In the genomic region with DNA sequence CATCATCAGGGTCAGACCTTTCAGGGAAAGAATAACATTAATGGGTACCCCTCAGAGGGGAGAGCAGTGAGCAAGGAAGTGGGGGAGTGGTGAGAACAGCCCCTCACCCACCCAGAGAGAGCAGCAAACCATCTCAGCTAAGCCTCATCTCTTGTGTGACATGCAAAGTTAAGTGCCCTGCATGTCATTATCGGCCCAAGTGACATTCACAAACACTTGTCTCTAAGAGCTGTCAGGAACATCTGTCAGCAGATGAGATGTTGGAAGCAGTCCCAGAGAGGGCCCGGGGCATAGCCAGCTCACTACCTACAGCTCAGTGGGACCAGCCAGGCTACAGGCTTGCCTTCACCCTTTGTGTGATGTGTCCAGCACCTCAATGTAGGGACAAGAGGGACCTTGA, we compare ENCODE assay signal across 23 mouse cellular contexts.
DNase-seq lines count a peak whose midpoint lies in the region; ATAC-seq and TF ChIP-seq lines count a peak whose summit lies in the region.
"Had no signal": no experiment of that assay in that cellular context is flagged by ENCODE, and none has a peak within 500 bp of the region (broad histone marks: within the 10 kb centered on the region; RNA-seq: fewer than 3 reads in every experiment).

No protein-coding gene starts in this region.

- H3K4me1 ChIP-seq in forebrain, embryonic 12.5 days: no peaks in the 10 kb centered on the region
- no peaks in the 10 kb centered on the region for H3K4me1 ChIP-seq in forebrain, embryonic 10.5 days
- H3K4me1 ChIP-seq in forebrain, embryonic 14.5 days (ENCODE audit: control insufficient read depth, insufficient read depth, low read length): no peaks in the 10 kb centered on the region
- H3K4me1 ChIP-seq in hindbrain, embryonic 15.5 days (replicated peaks): peaks cover 7% of the 10 kb centered on the region; the same call in 1 of the 2 replicates
- no peaks in the 10 kb centered on the region for H3K4me1 ChIP-seq in stomach, postnatal 0 days (replicated peaks; ENCODE audit: control insufficient read depth, insufficient read depth)
- H3K4me1 ChIP-seq: stomach, embryonic 15.5 days had no signal

- H3K9me3 ChIP-seq in forebrain, embryonic 12.5 days: no peaks in the 10 kb centered on the region
- H3K9me3 ChIP-seq in forebrain, embryonic 10.5 days: no peaks in the 10 kb centered on the region
- H3K9me3 ChIP-seq in forebrain, embryonic 14.5 days (replicated peaks; ENCODE audit: control insufficient read depth, low read length): no peaks in the 10 kb centered on the region
- no peaks in the 10 kb centered on the region for H3K9me3 ChIP-seq in hindbrain, embryonic 15.5 days
- H3K9me3 ChIP-seq in stomach, postnatal 0 days (ENCODE audit: control insufficient read depth, low read length): no peaks in the 10 kb centered on the region
- H3K9me3 ChIP-seq: stomach, embryonic 15.5 days had no signal

- H3K4me2 ChIP-seq in forebrain, embryonic 12.5 days: no peak overlapping the region
- no peak overlapping the region for H3K4me2 ChIP-seq in forebrain, embryonic 14.5 days (ENCODE audit: low read length)
- no peak overlapping the region for H3K4me2 ChIP-seq in hindbrain, embryonic 15.5 days
- no peak overlapping the region for H3K4me2 ChIP-seq in stomach, postnatal 0 days (replicated peaks; ENCODE audit: low read depth)
- H3K4me2 ChIP-seq: liver, embryonic 11.5 days; stomach, embryonic 15.5 days had no signal

- no peak for TF ChIP-seq EP300 in stomach, postnatal 0 days (optimal IDR thresholded peaks at IDR 0.05)

- intact Hi-C loops in left cerebral cortex, postnatal 4 days (cut with DNase I): no loop called here
- intact Hi-C loops in left cerebral cortex, postnatal 10 days (cut with DNase I): no loop called here

- no peak overlapping the region for H3K4me3 ChIP-seq in forebrain, embryonic 12.5 days (replicated peaks)
- H3K4me3 ChIP-seq in forebrain, embryonic 10.5 days: no peak overlapping the region
- H3K4me3 ChIP-seq in forebrain, embryonic 14.5 days (ENCODE audit: low read depth, low read length): no peak overlapping the region
- no peak overlapping the region for H3K4me3 ChIP-seq in hindbrain, embryonic 15.5 days
- H3K4me3 ChIP-seq in stomach, postnatal 0 days (ENCODE audit: low read depth, low read length): no peak overlapping the region
- H3K4me3 ChIP-seq: left cerebral cortex, adult 2 months; stomach, embryonic 15.5 days had no signal

- TF ChIP-seq CTCF in stomach, postnatal 0 days (IDR thresholded peaks at IDR 0.05; ENCODE audit: low read depth): no peak

- ATAC-seq in forebrain, embryonic 12.5 days (ENCODE audit: low FRiP score): peak; percentile 68
- peak; percentile 85 for ATAC-seq in forebrain, embryonic 14.5 days
- peak; percentile 54; the same call in 1 of the 2 replicates for ATAC-seq in hindbrain, embryonic 15.5 days (ENCODE audit: low FRiP score, low read depth)
- no peak for ATAC-seq in stomach, postnatal 0 days (ENCODE audit: low FRiP score, low TSS enrichment)
- ATAC-seq: inflammation-experienced regulatory T-cells, adult 6 months had no signal

- DNase-seq in forebrain, embryonic 10.5 days (ENCODE audit: extremely low spot score, low spot score): no peak
- DNase-seq in left cerebral cortex, postnatal 4 days: peak; percentile 10
- DNase-seq in left cerebral cortex, postnatal 10 days (ENCODE audit: extremely low spot score in 1 of 2, low spot score in 2 of 2): no peak
- DNase-seq in forebrain, embryonic 14.5 days (ENCODE audit: low spot score): peak; percentile 64
- DNase-seq in stomach, postnatal 0 days (ENCODE audit: low spot score): no peak
- DNase-seq in gastrocnemius, postnatal 10 days: no peak
- DNase-seq: adrenal gland, postnatal 25 days; cerebellum, adult 18-20 months; cerebellum, postnatal 25 days; kidney, adult 2 months; kidney, postnatal 4 days; layer of hippocampus, adult 9-11 months; lung, adult 18-20 months; lung, postnatal 36 days; retina, postnatal 1 day; thymus, adult 2 months had no signal

- no peaks in the 10 kb centered on the region for H3K27me3 ChIP-seq in forebrain, embryonic 12.5 days
- no peaks in the 10 kb centered on the region for H3K27me3 ChIP-seq in forebrain, embryonic 10.5 days (ENCODE audit: poor library complexity, severe bottlenecking)
- H3K27me3 ChIP-seq in forebrain, embryonic 14.5 days (replicated peaks; ENCODE audit: control insufficient read depth, insufficient read depth, low read length): no peaks in the 10 kb centered on the region
- H3K27me3 ChIP-seq in hindbrain, embryonic 15.5 days: no peaks in the 10 kb centered on the region
- no peaks in the 10 kb centered on the region for H3K27me3 ChIP-seq in stomach, postnatal 0 days (ENCODE audit: control insufficient read depth, insufficient read depth, low read length)
- H3K27me3 ChIP-seq: CH12.LX; stomach, embryonic 15.5 days had no signal

- 75% methylated on average over 2 of the region's 2 CpGs for WGBS in forebrain, embryonic 12.5 days
- WGBS in forebrain, embryonic 10.5 days: 74% methylated on average over 2 of the region's 2 CpGs
- 61% methylated on average over 2 of the region's 2 CpGs for WGBS in forebrain, embryonic 14.5 days
- WGBS in hindbrain, embryonic 15.5 days: 42% methylated on average over 2 of the region's 2 CpGs
- WGBS in stomach, postnatal 0 days: 34% methylated on average over 2 of the region's 2 CpGs

- no peak overlapping the region for H3K9ac ChIP-seq in forebrain, embryonic 12.5 days
- no peak overlapping the region for H3K9ac ChIP-seq in forebrain, embryonic 14.5 days (ENCODE audit: low read length)
- no peak overlapping the region for H3K9ac ChIP-seq in hindbrain, embryonic 15.5 days
- no peak overlapping the region for H3K9ac ChIP-seq in stomach, postnatal 0 days (ENCODE audit: low read length)
- H3K9ac ChIP-seq: stomach, embryonic 15.5 days had no signal

- H3K36me3 ChIP-seq in forebrain, embryonic 12.5 days (replicated peaks): no peaks in the 10 kb centered on the region
- H3K36me3 ChIP-seq in forebrain, embryonic 10.5 days (replicated peaks): no peaks in the 10 kb centered on the region
- no peaks in the 10 kb centered on the region for H3K36me3 ChIP-seq in forebrain, embryonic 14.5 days (ENCODE audit: control insufficient read depth, insufficient read depth, low read length)
- H3K36me3 ChIP-seq in hindbrain, embryonic 15.5 days: no peaks in the 10 kb centered on the region
- no peaks in the 10 kb centered on the region for H3K36me3 ChIP-seq in stomach, postnatal 0 days (ENCODE audit: control insufficient read depth, insufficient read depth, low read length)
- H3K36me3 ChIP-seq: stomach, embryonic 15.5 days had no signal

- H3K27ac ChIP-seq in forebrain, embryonic 12.5 days: no peak overlapping the region
- H3K27ac ChIP-seq in forebrain, embryonic 10.5 days: no peak overlapping the region
- H3K27ac ChIP-seq in forebrain, embryonic 14.5 days (ENCODE audit: low read depth, low read length): no peak overlapping the region
- no peak overlapping the region for H3K27ac ChIP-seq in hindbrain, embryonic 15.5 days (replicated peaks)
- H3K27ac ChIP-seq in stomach, postnatal 0 days (replicated peaks): no peak overlapping the region
- H3K27ac ChIP-seq: left cerebral cortex, adult 2 months; stomach, embryonic 15.5 days had no signal

Comparison
In these comparisons a context has a peak if more than half of its experiments do, and no peak if none do; other contexts are left out.
1. DNase-seq: peak in left cerebral cortex, postnatal 4 days (single experiment) and forebrain, embryonic 14.5 days (single experiment); none in forebrain, embryonic 10.5 days (single experiment), left cerebral cortex, postnatal 10 days (0 of 2), stomach, postnatal 0 days (single experiment) and gastrocnemius, postnatal 10 days (single experiment).